Mouse (Mus musculus) frontal cortex, postnatal 10 days (tissue): ENCODE data around the gene Dera.

Experiments
- DNase-seq, 2 experiments: peaks; one replicate each; pipeline ENCODE4 v3.0.0; 2022; ENCODE audit warnings: low spot score in 2 of 2, mixed read lengths in 1 of 2

The Dera gene

DNA sequence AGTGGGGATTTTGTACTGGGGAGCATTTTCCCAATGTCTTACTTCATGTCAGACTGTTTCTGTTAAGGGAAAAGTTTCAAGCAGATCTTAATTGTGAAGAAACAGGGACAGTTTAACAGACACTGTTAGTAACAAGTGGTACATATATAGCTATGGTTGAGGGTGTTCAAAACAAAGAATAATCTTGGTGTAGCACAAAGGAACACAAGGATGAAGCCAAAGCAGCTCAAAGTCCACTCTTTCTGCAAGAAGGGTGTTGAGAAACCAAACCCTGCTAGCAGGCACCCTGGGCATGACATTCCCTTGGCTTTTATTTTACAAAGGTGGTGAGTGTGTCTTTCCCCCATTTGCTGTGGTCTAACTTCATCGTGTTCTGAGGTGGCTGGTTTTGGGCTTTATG lies 3.5 kb downstream of the Dera start:
- no peak for DNase-seq

DNA sequence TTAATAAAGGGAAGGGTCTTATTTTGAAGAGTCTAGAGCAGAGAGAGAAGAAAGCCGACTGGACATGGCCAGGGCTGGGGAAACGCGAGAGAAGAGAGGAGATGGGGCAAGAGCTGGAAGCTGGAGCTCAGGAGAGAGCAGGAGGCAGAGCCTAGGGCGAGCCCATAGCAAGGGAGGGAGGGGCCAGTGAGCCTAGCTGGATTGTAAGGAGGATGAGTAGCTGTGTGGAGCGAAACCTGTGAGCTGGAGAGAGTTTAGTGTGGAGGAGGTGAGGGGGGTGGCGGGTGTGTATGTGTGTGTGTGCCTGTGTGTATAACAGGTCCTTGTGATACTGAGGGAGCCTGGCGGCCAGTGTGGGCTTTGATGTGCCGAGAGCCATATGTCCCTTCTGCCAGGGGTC lies 5.3 kb downstream of the Dera start:
- DNase-seq: no peak

DNA sequence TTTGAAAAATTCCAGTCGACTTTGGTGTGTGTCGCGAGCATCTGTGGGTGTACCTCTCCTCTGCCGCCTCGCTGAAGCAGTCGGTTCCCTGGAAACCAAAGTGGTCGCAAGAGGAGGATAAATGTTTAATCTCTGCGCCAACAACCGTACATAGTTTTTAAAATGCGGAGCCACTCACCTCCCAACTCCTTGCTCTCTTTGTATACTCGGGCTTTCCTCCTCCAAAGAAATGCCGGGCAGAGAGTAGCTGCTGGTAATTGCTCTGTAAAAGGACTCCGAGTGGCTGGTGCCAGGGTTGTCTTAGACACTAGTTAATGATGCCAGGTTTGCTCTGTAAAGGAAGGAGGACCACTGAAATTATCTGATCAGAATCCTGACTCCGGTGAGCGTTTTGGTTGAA lies 6.6 kb downstream of the Dera start:
- no peak for DNase-seq

DNA sequence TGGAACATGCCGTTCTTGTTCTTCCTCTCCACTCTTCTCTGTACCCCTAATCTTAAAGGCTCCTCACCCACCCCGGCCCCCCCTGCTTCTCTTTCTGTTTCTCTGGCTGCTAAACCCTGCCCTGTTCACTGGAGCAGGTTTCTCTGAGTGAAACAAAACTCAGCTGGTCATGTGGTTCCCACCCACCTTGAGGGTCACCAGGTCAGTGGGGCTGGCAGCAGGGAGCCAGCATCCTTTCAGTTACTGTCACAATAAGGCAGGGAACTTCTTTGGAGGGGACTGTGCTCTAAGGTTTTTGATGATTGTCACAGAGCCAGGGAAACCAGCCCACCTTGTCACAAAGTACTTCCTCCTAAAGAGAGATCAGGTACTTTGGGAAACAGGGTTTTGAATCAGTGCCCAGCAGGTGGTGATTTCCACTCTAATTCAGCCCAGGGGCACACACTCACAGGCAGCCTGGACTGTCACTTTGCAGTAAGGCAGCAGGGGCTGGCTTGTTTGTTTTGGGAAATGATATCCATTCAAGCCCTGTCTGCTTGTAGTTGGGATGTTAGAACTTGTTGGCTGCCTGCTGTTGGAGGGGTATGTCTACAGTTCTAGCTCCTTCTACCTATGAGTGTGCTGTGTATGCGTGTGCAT lies 10.3 kb downstream of the Dera start:
- DNase-seq: no peak

DNA sequence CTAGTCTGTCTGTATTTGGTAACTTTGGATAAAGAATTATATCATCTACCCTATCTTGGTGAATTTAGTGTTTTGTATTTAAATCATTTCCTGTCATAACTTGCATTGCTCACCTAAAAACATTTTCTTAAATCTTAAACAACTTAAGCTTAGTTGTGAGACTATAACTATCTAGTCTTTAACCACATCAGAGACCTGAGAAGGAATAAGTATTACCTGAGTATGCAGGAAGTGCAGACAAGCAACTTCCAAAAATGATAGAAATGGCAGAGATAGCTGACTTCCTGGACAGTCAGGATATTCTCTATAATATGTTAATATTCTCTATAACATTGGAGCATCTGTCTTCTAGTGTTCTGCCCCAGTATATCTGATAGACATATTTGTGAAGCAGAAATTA lies 11.8 kb downstream of the Dera start:
- no peak for DNase-seq

DNA sequence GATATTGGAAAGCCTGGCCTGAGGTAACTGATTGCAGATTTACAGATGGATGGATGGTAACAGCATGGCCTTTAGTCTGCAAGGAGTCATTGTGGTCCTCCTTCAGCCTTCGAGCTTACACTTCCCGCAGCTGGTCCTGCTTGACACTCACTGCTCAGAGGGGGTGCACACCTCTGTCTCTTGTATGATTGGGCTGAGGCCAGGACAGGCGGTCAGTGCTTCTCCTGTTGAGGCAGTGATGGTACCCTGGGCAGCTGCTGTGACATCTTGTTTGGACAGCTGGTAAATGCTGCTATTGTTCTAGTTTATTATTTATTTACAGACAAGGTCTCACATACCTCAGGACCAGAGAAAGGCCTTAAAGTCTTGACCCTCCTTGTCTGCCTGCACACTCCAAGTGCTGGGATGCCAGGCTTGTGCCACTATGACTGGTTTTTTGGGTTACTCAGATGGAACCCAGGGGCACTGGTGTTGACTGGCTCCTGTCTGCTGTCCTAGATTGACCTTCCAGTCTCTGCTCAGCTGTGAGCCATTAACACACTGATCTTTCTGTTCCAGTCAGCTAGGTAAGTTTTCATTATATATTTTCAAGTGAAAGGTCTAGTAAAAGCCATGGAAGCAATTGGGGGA lies 17.4 kb downstream of the Dera start:
- DNase-seq: no peak

DNA sequence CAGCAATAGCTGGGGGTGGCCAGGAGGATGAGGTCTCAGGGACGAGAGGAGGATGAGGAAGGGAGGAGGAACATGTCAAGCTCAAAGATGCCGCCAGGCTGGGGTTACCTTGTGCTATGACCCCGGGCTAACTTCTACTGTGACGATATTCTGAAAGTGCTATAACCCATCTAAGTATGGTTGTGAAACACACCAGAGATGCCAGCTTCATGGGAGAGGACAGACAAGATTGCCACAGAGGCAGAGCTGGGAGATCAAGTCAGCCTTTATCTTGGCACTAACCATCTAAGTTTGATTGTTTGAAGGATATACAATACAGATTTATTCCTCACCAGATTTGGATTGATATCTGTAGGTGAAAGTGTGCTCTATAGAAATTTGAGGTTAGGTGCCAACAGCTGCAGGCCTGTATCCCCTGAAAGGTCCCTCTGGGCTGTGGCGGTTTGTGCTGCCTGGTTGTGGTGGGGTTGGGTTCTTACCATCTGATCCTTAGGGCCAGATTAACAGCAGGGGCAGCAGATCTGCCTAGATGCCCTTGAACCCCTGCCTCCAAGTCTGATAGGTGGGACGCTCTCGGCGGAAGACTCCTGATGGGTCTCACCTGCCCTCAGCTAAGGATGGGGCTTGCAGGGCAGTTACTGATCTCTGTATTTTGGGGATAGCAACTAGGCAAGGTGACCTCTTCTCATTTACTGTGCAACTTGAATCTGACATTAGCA lies 18.7 kb downstream of the Dera start:
- no peak for DNase-seq

DNA sequence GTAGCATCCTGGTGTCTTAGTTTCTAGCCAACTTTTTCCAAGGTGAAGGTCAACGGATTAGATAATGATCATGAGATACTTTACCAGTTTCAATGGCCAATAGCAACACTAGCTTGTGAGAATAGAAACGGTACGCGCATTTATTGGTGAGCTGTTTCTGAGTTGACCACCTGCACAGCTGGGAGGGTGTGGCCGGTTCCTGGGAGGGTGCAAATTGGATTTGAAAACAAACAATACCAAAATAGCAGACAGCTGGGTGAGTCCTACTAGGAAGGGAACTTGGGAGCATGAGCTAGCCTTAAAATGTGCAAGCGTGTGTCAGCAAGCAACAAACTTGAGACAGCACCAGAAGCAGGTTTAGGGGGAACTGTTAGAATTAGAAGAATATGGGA lies 19.3 kb downstream of the Dera start:
- DNase-seq: no peak

DNA sequence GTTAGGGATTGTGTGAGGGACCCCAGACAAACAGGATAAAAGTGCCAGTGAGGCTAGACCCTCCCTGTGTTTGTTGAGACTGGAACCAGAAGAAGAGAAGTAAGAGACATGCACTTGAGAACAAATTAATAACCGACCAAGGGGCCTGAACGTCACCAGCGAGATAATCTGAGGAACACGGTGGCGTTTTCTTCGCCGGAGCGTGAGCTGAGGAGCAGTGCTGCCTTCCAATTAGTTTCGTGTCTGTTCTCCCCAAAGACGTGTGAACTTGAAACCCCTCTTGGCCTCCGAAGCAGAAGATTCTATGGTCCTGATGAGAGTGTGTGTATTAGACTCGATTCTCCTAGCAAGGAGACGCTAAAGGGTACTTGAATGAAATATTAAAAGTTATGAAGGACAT lies 19.8 kb downstream of the Dera start:
- no peak for DNase-seq

DNA sequence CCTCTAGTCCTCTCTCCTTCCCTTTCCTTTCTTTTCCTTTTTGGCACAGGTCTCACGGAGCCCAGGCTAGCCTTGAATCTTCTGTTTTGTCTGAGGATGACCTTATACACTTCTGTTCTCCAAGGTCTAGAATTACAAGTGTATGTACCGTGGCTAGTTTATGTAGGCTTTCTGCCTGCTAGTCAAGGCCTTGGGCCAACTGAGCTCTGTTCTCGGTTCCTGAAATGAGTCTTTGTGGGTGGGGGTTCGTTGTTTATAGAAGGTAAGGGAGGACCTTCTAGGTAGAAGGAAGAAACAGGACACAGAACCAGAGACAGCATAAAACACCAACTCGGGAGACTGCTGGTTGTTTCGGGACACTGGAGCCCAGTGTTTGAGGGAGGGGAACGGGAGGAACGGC lies 20.8 kb downstream of the Dera start:
- DNase-seq: no peak

DNA sequence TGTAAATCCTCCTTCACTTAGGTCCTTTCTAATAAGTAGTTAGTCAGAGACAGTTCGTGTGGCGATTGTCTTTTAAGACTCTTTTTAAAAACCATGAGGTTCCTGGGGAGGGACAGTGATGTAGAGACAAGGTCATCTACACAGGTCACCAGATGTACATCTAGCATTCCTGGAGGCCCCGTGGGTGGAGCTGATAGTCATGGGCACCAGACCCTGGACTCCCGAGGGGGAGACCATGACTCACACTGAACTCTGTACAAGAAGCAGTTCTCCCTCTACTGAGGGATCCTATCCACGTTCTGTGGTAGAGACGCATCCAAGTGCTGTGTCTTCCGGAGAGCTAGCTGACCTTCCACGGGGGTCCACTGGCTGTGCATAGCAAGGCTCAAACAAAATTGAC lies 22.6 kb downstream of the Dera start:
- no peak for DNase-seq

DNA sequence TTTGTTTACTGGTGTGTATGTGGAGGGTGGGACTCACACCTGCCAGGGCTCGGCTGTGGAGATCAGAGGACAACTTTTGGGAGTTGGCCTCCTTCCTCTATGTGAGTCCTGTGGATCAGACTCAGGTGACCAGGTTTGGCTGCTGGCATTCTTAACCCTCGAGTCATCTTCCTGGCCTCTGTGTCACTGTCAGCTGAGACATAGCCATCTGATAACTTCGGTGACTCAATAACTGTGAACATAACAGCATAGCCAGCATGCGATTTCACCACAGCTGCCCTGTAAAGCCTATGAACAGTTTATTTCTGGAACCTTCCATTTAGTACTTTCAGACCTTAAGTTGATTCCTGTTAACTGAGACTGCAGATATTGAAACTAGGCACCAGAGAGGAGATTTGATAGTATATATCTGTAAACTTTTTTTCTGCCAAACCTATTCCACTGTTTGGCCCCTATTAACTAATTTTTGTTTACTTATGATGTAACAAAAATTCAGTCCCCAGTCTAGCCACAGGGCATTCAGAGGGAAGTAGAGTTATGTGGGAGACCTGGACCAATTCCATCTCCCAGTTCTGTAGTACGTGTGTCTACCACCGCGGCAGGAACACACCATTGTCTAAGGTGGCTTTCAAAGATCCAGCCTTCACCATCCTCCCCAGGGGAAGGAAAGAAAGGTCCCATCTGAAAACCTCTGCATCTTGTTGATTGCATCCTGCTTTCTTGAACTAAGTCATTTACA lies 29.7 kb downstream of the Dera start:
- DNase-seq: no peak

DNA sequence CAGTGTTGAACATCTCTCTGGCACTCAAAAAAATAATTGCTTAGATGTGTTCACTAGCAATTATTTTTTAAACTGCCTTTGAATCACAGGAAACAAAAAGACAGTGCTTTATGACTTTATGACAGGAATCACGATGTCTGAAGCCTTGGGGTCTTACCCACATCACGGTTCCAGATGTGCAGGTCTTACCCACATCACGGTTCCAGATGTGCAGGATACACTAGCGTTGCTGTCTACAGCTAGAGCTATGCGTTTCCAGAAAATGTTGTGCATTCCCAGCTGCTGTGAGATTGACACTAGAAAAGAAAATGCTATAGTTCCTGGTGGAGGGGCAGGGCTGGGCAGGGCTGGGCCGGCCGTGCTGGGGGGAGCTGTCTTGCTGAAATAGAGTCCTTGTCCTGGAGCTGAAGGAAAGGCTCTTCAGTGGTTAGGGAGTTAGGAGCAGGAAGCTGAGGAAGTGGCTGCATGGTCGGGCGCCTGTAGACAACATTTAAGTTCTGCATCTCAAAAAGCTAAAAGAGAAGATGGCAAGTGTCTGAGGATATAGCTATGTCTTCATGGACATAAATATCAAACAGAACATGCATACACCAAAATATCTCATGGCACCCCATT lies 34.7 kb downstream of the Dera start:
- DNase-seq: no peak

DNA sequence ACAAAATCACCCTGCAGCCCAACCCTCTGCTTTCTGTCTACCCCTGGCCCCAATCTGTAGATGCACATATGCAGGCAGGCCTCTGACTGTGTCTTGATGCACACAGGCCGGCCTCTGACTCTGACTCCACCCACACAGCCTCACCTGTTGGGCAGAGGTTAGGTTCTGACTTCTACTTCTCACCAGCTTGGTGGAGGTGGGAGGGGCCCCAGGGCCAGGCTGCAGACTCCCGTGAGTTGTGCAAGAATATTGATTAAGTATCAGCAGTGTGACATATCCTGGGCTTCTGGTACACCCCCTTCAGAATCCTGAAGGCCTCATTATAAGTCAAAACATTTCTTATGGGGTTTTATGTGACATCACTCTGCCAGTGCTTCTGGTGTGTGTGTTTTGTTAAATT lies 35.3 kb downstream of the Dera start:
- no peak for DNase-seq

DNA sequence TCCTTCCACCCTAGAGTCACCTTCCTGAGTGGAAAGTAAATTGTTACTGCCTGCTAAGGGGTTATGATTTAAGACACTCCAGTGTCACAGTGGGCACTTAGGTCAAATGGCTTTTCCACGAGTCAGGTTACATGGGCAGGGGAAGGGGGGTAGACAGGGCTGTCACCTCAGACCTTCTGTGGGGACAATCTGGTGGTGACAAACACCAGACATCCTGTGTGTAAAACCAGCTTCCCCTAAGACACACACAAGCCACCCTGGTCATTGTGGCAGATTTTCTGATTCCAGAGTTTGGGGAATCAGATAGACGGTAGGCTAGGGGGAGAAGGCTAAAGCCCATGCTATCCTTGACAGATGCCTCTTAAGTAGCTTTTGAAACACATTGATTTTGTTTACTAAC lies 41.1 kb downstream of the Dera start:
- no peak for DNase-seq

DNA sequence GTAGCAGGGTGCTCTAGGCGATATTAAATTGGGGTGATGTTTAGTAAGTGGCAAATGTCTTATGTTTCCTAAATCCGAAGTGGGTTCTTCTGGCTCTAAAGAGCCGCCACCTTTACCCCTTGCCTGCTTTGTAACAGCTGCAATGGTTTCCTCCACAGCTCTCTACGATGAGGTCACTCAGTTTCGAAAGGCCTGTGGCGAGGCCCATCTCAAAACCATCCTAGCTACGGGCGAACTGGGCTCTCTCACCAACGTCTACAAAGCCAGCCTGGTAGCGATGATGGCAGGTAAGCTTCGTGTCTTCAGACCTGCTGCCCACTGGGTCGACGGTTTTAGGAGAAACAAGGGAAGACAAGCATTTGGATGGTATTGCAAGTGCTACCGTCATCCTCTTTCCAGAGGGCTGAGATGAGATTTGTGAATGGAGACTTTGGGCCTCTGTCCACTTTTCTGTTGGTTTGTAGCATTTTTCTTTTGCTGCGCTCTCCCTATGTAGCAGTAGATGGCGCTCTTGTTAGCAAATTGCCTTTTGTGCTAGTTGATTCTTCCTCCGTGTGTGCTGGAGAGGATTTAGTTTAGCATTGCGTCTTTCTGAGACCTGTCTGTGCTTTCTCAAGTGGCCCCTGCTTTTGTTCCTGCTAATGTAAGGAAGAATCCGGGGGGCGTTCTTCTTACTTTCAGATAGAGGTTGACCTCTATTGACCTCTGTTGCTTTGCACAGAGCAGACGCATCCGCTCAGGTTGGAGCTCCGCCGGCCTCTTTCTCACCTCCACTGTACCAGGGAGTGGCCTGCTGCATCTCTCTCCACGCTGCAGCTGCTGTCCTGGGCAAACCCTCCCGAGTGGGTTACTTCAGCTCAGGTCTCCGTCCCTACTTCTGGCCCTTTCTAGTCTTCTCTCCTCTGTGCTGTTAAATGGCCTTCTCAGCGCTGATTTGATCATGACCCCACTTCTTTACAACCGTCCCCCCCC lies 42.5 kb downstream of the Dera start:
- peak in 1 of 2 experiments; percentile 43 for DNase-seq

DNA sequence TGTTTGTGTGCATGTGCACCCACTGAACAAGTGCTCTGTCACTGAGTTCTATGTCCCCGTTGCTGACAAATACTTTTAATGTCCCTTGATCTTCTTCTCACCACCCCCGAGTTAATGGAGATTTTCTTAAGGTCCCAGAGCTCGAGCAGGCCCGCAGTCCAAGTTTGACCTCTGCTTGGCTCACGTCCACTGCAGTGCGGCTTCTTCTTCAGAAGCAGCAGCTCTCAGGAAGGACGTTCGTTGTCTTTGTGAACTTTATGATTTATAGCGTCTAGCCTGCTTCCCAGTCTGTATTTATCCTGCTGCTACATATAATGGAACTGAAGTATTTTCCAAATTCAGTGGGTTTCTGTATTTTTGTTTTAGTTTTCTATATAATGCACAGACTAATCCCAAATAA lies 44.9 kb downstream of the Dera start:
- no peak for DNase-seq

DNA sequence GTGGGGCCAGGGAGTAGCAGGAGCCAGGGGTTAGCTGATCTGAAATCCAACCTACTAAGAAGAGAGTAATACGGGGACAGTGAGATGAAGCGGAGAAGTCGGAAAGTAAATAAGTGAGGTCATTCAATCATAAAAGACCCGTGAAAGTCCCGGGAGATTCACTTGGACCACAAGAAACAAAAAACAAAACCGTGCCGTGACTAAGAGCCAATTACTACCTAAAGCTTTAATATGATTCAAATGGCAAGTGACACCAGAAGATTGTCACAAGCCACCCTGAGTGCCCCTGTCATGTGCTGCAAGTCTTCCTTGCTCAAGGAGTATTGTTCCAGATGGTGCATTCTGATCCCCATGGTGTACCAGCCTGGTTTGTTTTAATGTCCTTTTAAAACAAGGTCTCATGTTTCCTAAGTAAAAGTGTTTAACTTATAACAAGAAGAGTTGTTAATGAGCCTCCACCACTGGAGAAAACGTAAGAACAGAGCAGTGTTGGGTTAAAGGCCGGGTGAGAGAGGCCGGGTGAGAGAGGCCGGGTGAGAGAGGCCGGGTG lies 49.2 kb downstream of the Dera start:
- DNase-seq: no peak

DNA sequence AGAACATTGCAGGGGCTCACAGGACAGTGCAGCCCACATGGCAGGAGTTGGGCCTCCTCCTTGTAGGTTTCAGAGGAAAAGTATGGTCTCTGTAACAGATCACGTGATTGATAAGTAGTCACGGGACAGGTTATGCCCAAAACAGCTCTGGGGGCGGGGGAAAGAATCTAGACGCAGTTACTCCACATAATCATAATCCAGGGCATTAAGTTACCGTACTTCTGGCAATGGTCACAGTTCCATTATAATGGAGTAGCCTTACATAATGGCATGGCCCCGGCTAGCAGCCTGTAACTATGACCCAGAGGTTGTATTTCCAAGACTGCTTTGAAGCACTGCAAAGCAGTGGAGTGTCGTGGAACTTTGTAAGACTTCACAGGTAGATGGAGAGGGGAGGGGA lies 49.8 kb downstream of the Dera start:
- DNase-seq: no peak

DNA sequence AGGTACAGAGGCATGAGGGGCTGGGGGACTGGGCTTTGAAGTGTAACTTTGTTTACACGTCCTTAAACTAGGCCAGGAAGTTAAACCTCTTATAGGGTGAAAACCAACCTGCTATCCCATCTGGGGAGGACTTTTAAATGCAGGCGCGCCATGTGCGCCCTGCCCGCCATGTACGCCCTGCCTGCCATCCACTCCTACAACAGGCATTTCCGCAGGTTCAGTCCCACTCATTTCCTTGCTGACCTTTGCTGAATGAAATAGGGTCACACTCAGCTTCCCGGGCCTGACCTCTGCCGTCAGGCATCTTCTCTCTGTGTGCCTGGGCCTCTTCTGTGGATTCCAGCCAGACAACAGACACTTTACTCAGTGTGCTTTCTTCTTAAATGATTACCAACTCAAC lies 50.3 kb downstream of the Dera start:
- DNase-seq: no peak

DNA sequence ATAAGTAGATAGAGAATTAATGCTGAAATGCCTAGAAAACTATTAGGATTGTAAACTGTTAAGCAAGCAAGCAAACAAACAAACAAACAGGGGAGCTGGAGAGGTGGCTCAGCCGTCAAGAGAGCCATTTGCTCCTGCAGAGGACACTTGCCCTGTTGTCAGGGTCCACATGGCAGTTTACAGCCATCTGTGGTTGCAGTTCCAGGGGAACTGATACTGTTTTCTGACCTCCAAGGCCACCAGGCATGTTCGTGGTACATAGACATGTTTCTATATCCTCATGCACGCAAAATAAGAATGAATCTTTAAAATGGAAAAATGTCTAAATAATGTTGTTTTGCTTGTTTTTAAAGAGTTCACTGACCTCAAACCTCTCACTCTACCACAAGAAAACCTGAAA lies 52.0 kb downstream of the Dera start:
- DNase-seq: no peak
